Mouse (Mus musculus): ENCODE measurements around the gene Olfr1360. TPM values are rescaled to one million over a fixed set of nuclear protein-coding genes. Genes with fewer than 3 reads are reported as not detected.

The Olfr1360 gene
- polyA plus RNA-seq, 1 experiment: not detected

DNA sequence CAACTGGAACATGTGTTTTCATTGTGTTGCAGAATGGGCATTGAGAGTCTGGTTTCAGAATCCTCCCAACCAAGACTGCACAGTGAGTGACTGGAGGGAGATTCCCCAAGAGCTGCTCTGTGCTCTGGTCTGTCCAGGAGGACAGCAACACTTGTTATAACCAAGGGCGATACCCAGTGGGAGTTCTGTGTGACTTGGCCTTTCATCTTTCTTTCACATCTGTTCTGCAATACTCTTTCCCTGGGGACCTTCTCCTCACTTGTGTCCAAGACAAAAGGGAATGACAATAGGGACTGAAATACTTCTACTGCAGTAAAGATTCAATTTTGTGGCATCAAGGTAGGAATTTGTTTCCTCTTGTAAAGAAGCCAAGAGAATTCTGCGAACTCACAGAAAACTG is 34.8 kb downstream of the Olfr1360 start, which contains the start of gene Olfr11:
Olfr11 (minus strand) TSS at position 101 of the 400 bp plus-strand sequence.
- DNase-seq (ENCODE audit: low spot score): no peak

Other genes with a start within 250 kb of the Olfr1360 start
- 2.2 and 2.5 TPM in 2 replicates for gene Pgbd1, start 236.3 kb downstream of the Olfr1360 start, polyA plus RNA-seq (2012; rRNA removed)
- 69.8 and 74.6 TPM in 2 replicates for gene Zscan26, start 223.7 kb downstream of the Olfr1360 start, polyA plus RNA-seq (2012; rRNA removed)
- 1.0 and 1.1 TPM in 2 replicates for gene Nkapl, start 208.9 kb downstream of the Olfr1360 start, polyA plus RNA-seq (2012; rRNA removed)
- 3.2 and 3.6 TPM in 2 replicates for gene Zkscan4, start 198.5 kb downstream of the Olfr1360 start, polyA plus RNA-seq (2012; rRNA removed)
- gene Gm10065, start 198.0 kb downstream of the Olfr1360 start, polyA plus RNA-seq (2012; rRNA removed): not detected in 2 replicates
- 0.86 and 1.2 TPM in 2 replicates for gene AK157302, start 182.2 kb downstream of the Olfr1360 start, polyA plus RNA-seq (2012; rRNA removed)
- 21.2 and 21.6 TPM in 2 replicates for gene Gm11273, start 176.0 kb downstream of the Olfr1360 start, polyA plus RNA-seq (2012; rRNA removed)
- gene Zkscan8, start 146.3 kb downstream of the Olfr1360 start, polyA plus RNA-seq (2012; rRNA removed): 8.4 and 8.6 TPM in 2 replicates
- not detected in 2 replicates for gene Olfr1366, start 134.6 kb downstream of the Olfr1360 start, polyA plus RNA-seq (2012; rRNA removed)
- not detected in 2 replicates for gene Olfr1535, start 117.5 kb downstream of the Olfr1360 start, polyA plus RNA-seq (2012; rRNA removed)
- gene Olfr1364, start 95.6 kb downstream of the Olfr1360 start, polyA plus RNA-seq (2012; rRNA removed): not detected in 2 replicates
- gene Olfr1362, start 63.4 kb downstream of the Olfr1360 start, polyA plus RNA-seq (2012; rRNA removed): not detected in 2 replicates
- gene Olfr11, start 34.9 kb downstream of the Olfr1360 start, polyA plus RNA-seq (2012; rRNA removed): not detected in 2 replicates
- gene Olfr1361, start 14.0 kb downstream of the Olfr1360 start, polyA plus RNA-seq (2012; rRNA removed): not detected in 2 replicates
- not detected in 2 replicates for gene Olfr1359, start 20.7 kb upstream of the Olfr1360 start, polyA plus RNA-seq (2012; rRNA removed)
- gene Hist1h2bl, start 38.7 kb upstream of the Olfr1360 start, polyA plus RNA-seq (2012; rRNA removed): 0.91 TPM in 1 of 2 replicates, not detected in the other
- gene Hist1h2ai, start 39.0 kb upstream of the Olfr1360 start, polyA plus RNA-seq (2012; rRNA removed): not detected in 2 replicates
- not detected in 2 replicates for gene Hist1h3h, start 40.3 kb upstream of the Olfr1360 start, polyA plus RNA-seq (2012; rRNA removed)
- 0.25 TPM in 1 of 2 replicates, not detected in the other for gene Hist1h2bm, start 44.6 kb upstream of the Olfr1360 start, polyA plus RNA-seq (2012; rRNA removed)
- gene Hist1h4j, start 57.7 kb upstream of the Olfr1360 start, polyA plus RNA-seq (2012; rRNA removed): 1.2 and 1.7 TPM in 2 replicates
- gene Hist1h4k, start 73.1 kb upstream of the Olfr1360 start, polyA plus RNA-seq (2012; rRNA removed): 1.4 and 1.5 TPM in 2 replicates
- 0.28 TPM in 1 of 2 replicates, not detected in the other for gene Hist1h2ak, start 76.4 kb upstream of the Olfr1360 start, polyA plus RNA-seq (2012; rRNA removed)
- 0.96 and 1.9 TPM in 2 replicates for gene Hist1h2bn, start 76.7 kb upstream of the Olfr1360 start, polyA plus RNA-seq (2012; rRNA removed)
- 0.39 and 0.44 TPM in 2 replicates for gene Hist1h1b, start 103.2 kb upstream of the Olfr1360 start, polyA plus RNA-seq (2012; rRNA removed)
- gene Hist1h3i, start 106.0 kb upstream of the Olfr1360 start, polyA plus RNA-seq (2012; rRNA removed): 0.65 and 0.96 TPM in 2 replicates
- not detected in 2 replicates for gene Hist1h2an, start 109.8 kb upstream of the Olfr1360 start, polyA plus RNA-seq (2012; rRNA removed)
- gene Hist1h2bp, start 110.1 kb upstream of the Olfr1360 start, polyA plus RNA-seq (2012; rRNA removed): 0.16 TPM in 1 of 2 replicates, not detected in the other
- gene Hist1h2bq, start 132.8 kb upstream of the Olfr1360 start, polyA plus RNA-seq (2012; rRNA removed): 2.7 TPM in 2 replicates
- not detected in 2 replicates for gene Hist1h2ao, start 133.1 kb upstream of the Olfr1360 start, polyA plus RNA-seq (2012; rRNA removed)
- not detected in 2 replicates for gene Hist1h4m, start 134.3 kb upstream of the Olfr1360 start, polyA plus RNA-seq (2012; rRNA removed)
- gene Hist1h4n, start 154.8 kb upstream of the Olfr1360 start, polyA plus RNA-seq (2012; rRNA removed): 3.2 and 5.1 TPM in 2 replicates
- 0.54 and 1.5 TPM in 2 replicates for gene Hist1h2ap, start 156.1 kb upstream of the Olfr1360 start, polyA plus RNA-seq (2012; rRNA removed)
- gene Hist1h2br, start 156.3 kb upstream of the Olfr1360 start, polyA plus RNA-seq (2012; rRNA removed): 0.73 and 0.88 TPM in 2 replicates